Mouse (Mus musculus) stomach, embryonic 16.5 days (tissue): ENCODE results near the gene Syne3. TPM values are rescaled to one million over a fixed set of nuclear protein-coding genes. Genes with fewer than 3 reads are reported as not detected.

Source experiments
- ATAC-seq: fragments of 200-750 bp; cut with Nextera tagmentation; 2 replicates; pipeline ENCODE4 v1.8.0; 2017; ENCODE audit warnings: moderate number of reproducible peaks, moderate TSS enrichment; ENCODE audit not compliant: insufficient read depth, low FRiP score
- H3K27ac ChIP-seq: fragments of 300-500 bp; sonication (generic); 2 replicates; pipeline ENCODE4 v1.5.1; 2014; ENCODE audit warnings: low read length
- H3K27me3 ChIP-seq: fragments of 300-500 bp; sonication (generic); 2 replicates; pipeline ENCODE4 v1.6.1; 2014; ENCODE audit warnings: low read length, control low read depth, mixed read lengths; ENCODE audit not compliant: control insufficient read depth, insufficient read depth
- H3K36me3 ChIP-seq: fragments of 300-500 bp; sonication (generic); 2 replicates; pipeline ENCODE4 v1.6.1; 2014; ENCODE audit warnings: low read length; ENCODE audit not compliant: control insufficient read depth, insufficient read depth
- H3K4me1 ChIP-seq: fragments of 300-500 bp; sonication (generic); 2 replicates; pipeline ENCODE4 v1.6.1; 2014; ENCODE audit warnings: low read length, control low read depth, mixed read lengths; ENCODE audit not compliant: control insufficient read depth, insufficient read depth
- H3K4me2 ChIP-seq: fragments of 300-500 bp; sonication (generic); 2 replicates; pipeline ENCODE4 v1.6.1; 2014; ENCODE audit warnings: low read depth, low read length, mixed read lengths
- H3K4me3 ChIP-seq: fragments of 300-500 bp; sonication (generic); replicated peaks from 2 replicates; pipeline ENCODE4 v1.5.1; 2014; ENCODE audit warnings: mild to moderate bottlenecking, low read length
- H3K9ac ChIP-seq: fragments of 300-500 bp; sonication (generic); 2 replicates; pipeline ENCODE4 v1.6.1; 2014; ENCODE audit warnings: low read length
- H3K9me3 ChIP-seq: fragments of 300-500 bp; sonication (generic); replicated peaks from 2 replicates; pipeline ENCODE4 v1.6.1; 2016; ENCODE audit warnings: low read length, control low read depth; ENCODE audit not compliant: control insufficient read depth
- WGBS: fragments of 180-500 bp; shearing (Covaris S2); extraction: QIAGEN DNeasy Blood & Tissue Kit; methylation state at CpG from one replicate; pipeline ENCODE4 v1.1.7; 2014; 5-methylcytosine and 5-hydroxymethylcytosine counted together
- polyA plus RNA-seq: library from polyadenylated mRNA; unstranded; fragments of >200 nt; fragmentation: Nextera tagmentation; extraction: Ambion mirVana; gene quantifications from 2 replicates; pipeline ENCODE4 v1.2.1, GENCODE M21; 2015

Syne3 gene
- polyA plus RNA-seq, 1 experiment from 2014 or later = 0.81 TPM

DNA sequence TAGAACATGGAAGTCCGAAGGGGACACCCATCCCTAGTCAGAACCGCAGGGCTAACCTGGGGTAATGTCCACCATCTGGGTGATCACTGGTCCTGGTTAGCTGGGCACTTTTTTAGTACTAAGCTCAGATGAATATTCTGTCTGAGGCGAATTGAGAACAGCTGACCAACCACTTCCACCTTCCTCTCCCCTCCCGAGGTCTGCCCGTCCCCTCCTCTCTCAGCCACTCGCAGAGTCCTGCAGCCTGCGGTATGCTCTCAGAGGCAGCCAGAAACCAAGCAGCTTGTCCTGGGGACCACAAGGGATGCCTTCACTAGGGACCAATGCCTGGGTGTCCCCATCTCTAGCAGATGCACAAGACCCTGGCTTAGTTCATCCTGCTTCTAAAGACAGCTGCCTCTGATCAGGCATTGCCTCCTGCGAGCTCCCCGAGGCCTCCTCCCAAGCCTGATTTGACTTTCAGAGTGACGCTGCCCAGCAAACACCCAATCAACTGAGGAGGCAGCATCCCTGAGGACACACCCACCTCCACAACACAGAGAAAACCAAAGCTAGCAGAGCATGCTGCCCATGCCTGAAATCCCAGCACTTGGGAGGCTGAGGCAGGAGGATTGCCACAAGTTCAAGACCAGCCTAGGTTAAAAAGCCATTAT, 11.8 kb downstream of the Syne3 start:
- Histone ChIP-seq H3K27ac (no peak overlapping the region), H3K27me3 (no peaks in the 10 kb centered on the region), H3K36me3 (no peaks in the 10 kb centered on the region), H3K9me3 (no peaks in the 10 kb centered on the region), H3K4me1 (0 out of 2 replicates have a peak, but pooled peaks cover 3% of the 10 kb centered on the region), H3K4me3 (no peak overlapping the region), H3K9ac (no peak overlapping the region; the same call in 1 of the 2 replicates), H3K4me2 (no peak overlapping the region)
- WGBS = 82% methylated on average over 10 of the region's 10 CpGs
- ATAC-seq = no peak

DNA sequence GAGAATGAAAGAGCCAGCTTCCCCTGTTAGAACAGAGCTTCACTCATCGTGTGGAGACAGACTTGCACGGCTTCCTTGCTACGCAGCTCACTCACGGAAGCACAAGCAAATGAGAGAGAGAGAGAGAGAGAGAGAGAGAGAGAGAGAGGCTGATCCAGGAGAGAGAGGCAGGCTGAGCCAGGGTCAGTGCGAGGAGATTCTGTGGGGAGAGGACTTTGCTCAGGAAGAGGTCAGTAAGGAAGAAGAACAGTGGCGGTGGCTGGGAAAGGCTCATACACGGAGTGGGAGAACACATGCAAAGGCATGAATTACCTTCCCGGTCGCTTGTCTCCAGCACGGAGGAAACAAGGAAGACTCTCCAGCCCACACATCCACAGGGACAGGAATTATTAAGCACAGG, 12.4 kb downstream of the Syne3 start:
- H3K27ac ChIP-seq = no peak overlapping the region

DNA sequence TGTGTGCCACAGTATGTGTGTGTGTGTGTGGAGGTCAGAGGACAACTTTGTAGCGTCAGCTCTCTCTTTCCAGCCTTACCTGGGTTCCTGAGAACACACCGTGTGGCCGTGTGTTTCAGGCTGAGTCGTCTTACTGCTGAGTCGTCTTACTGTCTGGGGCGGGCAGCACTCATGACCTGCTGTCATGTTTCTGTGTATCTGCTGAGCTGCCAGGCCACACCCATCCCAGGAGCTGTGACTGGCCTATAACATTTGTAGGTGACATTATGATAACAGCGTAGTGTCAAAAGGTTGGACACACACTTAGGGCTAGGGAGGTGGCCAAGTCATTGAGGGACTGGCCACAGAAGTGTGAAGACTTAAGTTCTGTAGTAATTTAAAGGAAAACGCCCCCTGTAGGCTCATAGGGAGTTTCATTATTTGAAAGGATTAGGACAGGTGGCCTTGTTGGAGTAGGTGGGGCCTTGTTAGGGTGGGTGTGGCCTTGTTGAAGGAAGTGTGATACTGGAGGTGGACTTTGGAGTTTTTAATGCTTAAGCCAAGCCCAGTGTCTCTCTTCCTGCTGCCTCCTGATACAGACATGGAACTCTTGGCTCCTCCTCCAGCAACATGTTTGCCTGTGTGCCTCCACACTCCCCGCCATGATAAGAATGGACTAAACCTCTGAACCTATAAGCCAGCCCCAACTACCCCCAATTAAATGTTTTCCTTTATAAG, 13.4 kb downstream of the Syne3 start:
- Histone ChIP-seq H3K4me1 (0 out of 2 replicates have a peak, but pooled peaks cover 3% of the 10 kb centered on the region), H3K9ac (no peak overlapping the region), H3K4me3 (no peak overlapping the region), H3K36me3 (no peaks in the 10 kb centered on the region), H3K4me2 (no peak overlapping the region), H3K27ac (no peak overlapping the region), H3K9me3 (no peaks in the 10 kb centered on the region), H3K27me3 (no peaks in the 10 kb centered on the region)
- WGBS = 77% methylated on average over 9 of the region's 9 CpGs
- ATAC-seq = no peak

More for the DNA sequence above, 12.4 kb downstream of the Syne3 start:
- H3K4me2 ChIP-seq = no peak overlapping the region
- H3K4me1 ChIP-seq = 0 out of 2 replicates have a peak, but pooled peaks cover 3% of the 10 kb centered on the region
- no peak overlapping the region for H3K4me3 ChIP-seq
- no peaks in the 10 kb centered on the region for H3K36me3 ChIP-seq
- no peaks in the 10 kb centered on the region for H3K9me3 ChIP-seq
- no peak overlapping the region for H3K9ac ChIP-seq
- ATAC-seq = no peak
- 74% methylated on average over 10 of the region's 10 CpGs for WGBS
- no peaks in the 10 kb centered on the region for H3K27me3 ChIP-seq

DNA sequence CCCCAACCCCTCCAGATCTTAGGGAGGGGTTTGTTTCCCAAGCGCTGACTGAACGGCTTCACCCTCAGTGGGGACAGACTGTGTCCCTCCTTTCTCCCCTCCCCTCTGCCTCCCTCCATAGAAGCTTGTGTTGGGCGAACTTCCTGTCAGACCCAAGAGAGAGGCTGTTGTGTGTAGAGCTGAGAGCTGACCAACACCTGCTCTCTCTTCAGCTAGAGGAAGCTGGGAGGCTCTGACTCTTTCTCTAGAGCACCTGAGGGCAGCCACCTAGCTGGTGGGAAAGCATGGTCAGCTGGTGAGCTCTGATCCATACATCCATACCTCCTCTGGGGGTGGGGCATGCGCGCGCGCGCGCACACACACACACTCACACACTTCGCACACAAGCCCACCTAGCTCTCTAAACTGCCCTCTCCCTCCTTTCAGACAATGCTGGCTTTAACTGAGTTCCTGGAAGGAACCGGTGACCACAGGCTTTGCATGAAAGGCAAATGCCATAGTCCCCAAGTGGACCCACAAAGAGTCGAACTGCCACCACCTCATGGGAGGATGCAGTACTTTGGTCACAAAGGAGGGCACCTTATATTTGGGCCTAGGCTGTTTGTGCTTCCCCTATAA, 14.2 kb downstream of the Syne3 start:
- no peak for ATAC-seq
- Histone ChIP-seq H3K4me3 (no peak overlapping the region), H3K36me3 (no peaks in the 10 kb centered on the region), H3K27ac (no peak overlapping the region), H3K4me2 (no peak overlapping the region), H3K4me1 (0 out of 2 replicates have a peak, but pooled peaks cover 3% of the 10 kb centered on the region), H3K9me3 (no peaks in the 10 kb centered on the region), H3K9ac (no peak overlapping the region), H3K27me3 (no peaks in the 10 kb centered on the region)
- 79% methylated on average over 12 of the region's 12 CpGs for WGBS

- 68% methylated on average over 8 of the region's 8 CpGs for WGBS
- no peak for ATAC-seq
These were observed 16.8 kb downstream of the Syne3 start for GRCm38 (mm10) chr12:104992838-104993237.

GRCm38 (mm10) chr12:104992123-104992741, 17.4 kb downstream of the Syne3 start:
- Histone ChIP-seq H3K9me3 (no peaks in the 10 kb centered on the region), H3K27me3 (no peaks in the 10 kb centered on the region), H3K36me3 (no peaks in the 10 kb centered on the region), H3K4me1 (no peaks in the 10 kb centered on the region), H3K4me2 (no peak overlapping the region), H3K4me3 (no peak overlapping the region), H3K27ac (no peak overlapping the region), H3K9ac (no peak overlapping the region)
- ATAC-seq = no peak
- 77% methylated on average over 10 of the region's 10 CpGs for WGBS

More at GRCm38 (mm10) chr12:104992838-104993237, 16.8 kb downstream of the Syne3 start:
- no peaks in the 10 kb centered on the region for H3K4me1 ChIP-seq
- H3K27ac ChIP-seq = no peak overlapping the region
- H3K27me3 ChIP-seq = no peaks in the 10 kb centered on the region
- H3K9ac ChIP-seq = no peak overlapping the region
- H3K4me2 ChIP-seq = no peak overlapping the region
- H3K36me3 ChIP-seq = no peaks in the 10 kb centered on the region
- no peaks in the 10 kb centered on the region for H3K9me3 ChIP-seq
- H3K4me3 ChIP-seq = no peak overlapping the region

- no peak for ATAC-seq
- Histone ChIP-seq H3K27ac (no peak overlapping the region), H3K27me3 (no peaks in the 10 kb centered on the region), H3K36me3 (no peaks in the 10 kb centered on the region), H3K9me3 (no peaks in the 10 kb centered on the region), H3K9ac (no peak overlapping the region), H3K4me1 (no peaks in the 10 kb centered on the region), H3K4me2 (no peak overlapping the region), H3K4me3 (no peak overlapping the region)
- WGBS = 82% methylated on average over 13 of the region's 13 CpGs
These were observed 18.7 kb downstream of the Syne3 start for GRCm38 (mm10) chr12:104990741-104991454.

DNA sequence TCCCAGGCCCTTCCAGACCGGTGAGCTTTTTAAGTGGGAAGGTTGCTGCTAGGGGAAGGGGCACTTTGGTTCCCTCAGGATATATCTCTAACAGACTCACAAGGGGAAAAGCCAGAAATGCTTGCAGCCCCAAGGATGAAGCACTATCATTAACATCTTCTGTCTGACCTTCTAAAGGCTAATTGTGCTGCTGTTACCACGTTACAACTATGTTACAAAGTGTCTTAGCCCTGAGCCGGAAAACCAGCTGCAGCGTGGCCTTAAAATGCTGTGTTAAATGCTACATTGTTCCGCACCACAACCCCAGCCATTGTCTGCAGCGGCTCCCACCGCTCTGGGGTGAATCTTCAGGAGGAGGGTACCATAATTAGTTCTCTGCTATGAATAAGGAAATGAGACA, 21.7 kb downstream of the Syne3 start:
- no peaks in the 10 kb centered on the region for H3K9me3 ChIP-seq
- H3K27ac ChIP-seq = no peak overlapping the region
- no peaks in the 10 kb centered on the region for H3K27me3 ChIP-seq
- H3K4me1 ChIP-seq = no peaks in the 10 kb centered on the region; the same call in 1 of the 2 replicates
- no peak for ATAC-seq
- H3K4me3 ChIP-seq = no peak overlapping the region
- WGBS = 85% methylated on average over 7 of the region's 7 CpGs
- H3K36me3 ChIP-seq = no peaks in the 10 kb centered on the region
- no peak overlapping the region for H3K4me2 ChIP-seq
- no peak overlapping the region for H3K9ac ChIP-seq
